Mouse (Mus musculus): ENCODE results near the gene Arl4d. TPM values are rescaled to one million over a fixed set of nuclear protein-coding genes. Genes with fewer than 3 reads are reported as not detected.
"Not testable (repeated sequence)": the region's sequence is repeated elsewhere in the genome, so short reads cannot be mapped to it uniquely, and the experiment has no call there.

The Arl4d gene
- polyA plus RNA-seq, 1 experiment from 2014 or later: 2.8 TPM

DNA sequence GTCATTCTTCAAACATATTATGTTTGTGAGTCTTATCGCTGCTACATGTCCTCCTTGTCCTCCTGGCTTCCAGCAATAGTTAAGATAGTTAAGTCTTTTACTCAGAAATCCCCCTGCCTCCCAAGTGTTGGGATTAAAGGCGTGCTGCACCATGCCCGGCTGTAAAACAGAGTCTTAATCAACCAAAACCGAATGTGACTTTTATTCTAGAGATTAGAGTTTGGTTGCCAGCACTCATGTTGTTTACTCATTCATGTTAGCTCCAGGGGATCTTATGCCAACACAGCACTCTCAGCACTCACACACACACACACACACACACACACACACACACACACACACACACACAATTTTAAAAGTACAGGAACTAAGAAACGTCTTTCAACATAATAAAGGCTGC, 22.4 kb upstream of the Arl4d start:
- 46% methylated on average over 5 of the region's 5 CpGs for whole genome bisulfite sequencing
- no peak for ATAC-seq (ENCODE audit: insufficient read depth)
- H3K9me3 ChIP-seq (ENCODE audit: low read depth, low read length): no peaks in the 10 kb centered on the region

GRCm38 (mm10) chr11:101644591-101644990, 20.8 kb upstream of the Arl4d start:
- Histone ChIP-seq H3K9me3 (ENCODE audit: low read depth, low read length) (no peaks in the 10 kb centered on the region), H3K4me3 (ENCODE audit: low read depth, low read length) (no peak overlapping the region), H3K27ac (ENCODE audit: low read depth) (no peak overlapping the region), H3K27me3 (ENCODE audit: insufficient read depth, low read length) (no peaks in the 10 kb centered on the region), H3K4me2 (no peak overlapping the region), H3K9ac (no peak overlapping the region), H3K4me1 (ENCODE audit: insufficient read depth) (no peaks in the 10 kb centered on the region), H3K36me3 (ENCODE audit: insufficient read depth) (no peaks in the 10 kb centered on the region)
- no peak for TF ChIP-seq CTCF (IDR thresholded peaks at IDR 0.05; ENCODE audit: low read depth)
- WGBS: 49% methylated on average over 3 of the region's 3 CpGs
- ATAC-seq (ENCODE audit: insufficient read depth): no peak
- DNase-seq: no peak

More for the DNA sequence above, 22.4 kb upstream of the Arl4d start:
- Histone ChIP-seq H3K36me3 (ENCODE audit: insufficient read depth) (no peaks in the 10 kb centered on the region), H3K27me3 (ENCODE audit: insufficient read depth, low read length) (no peaks in the 10 kb centered on the region), H3K4me3 (ENCODE audit: low read depth, low read length) (no peak overlapping the region), H3K9ac (no peak overlapping the region), H3K4me1 (ENCODE audit: insufficient read depth) (no peaks in the 10 kb centered on the region), H3K27ac (ENCODE audit: low read depth) (no peak overlapping the region), H3K4me2 (no peak overlapping the region)
- DNase-seq: no peak
- TF ChIP-seq CTCF (IDR thresholded peaks at IDR 0.05; ENCODE audit: low read depth): no peak

- not testable (repeated sequence) for H3K27me3 ChIP-seq (ENCODE audit: insufficient read depth, low read length); H3K9me3 ChIP-seq (ENCODE audit: low read depth, low read length); H3K9ac ChIP-seq; H3K4me2 ChIP-seq; ATAC-seq (ENCODE audit: insufficient read depth); H3K36me3 ChIP-seq (ENCODE audit: insufficient read depth); H3K4me3 ChIP-seq (ENCODE audit: low read depth, low read length); H3K27ac ChIP-seq (ENCODE audit: low read depth); DNase-seq; H3K4me1 ChIP-seq (ENCODE audit: insufficient read depth)
- 0% methylated on average over 4 of the region's 4 CpGs for WGBS
Measured at GRCm38 (mm10) chr11:101645043-101645410, 20.3 kb upstream of the Arl4d start.

DNA sequence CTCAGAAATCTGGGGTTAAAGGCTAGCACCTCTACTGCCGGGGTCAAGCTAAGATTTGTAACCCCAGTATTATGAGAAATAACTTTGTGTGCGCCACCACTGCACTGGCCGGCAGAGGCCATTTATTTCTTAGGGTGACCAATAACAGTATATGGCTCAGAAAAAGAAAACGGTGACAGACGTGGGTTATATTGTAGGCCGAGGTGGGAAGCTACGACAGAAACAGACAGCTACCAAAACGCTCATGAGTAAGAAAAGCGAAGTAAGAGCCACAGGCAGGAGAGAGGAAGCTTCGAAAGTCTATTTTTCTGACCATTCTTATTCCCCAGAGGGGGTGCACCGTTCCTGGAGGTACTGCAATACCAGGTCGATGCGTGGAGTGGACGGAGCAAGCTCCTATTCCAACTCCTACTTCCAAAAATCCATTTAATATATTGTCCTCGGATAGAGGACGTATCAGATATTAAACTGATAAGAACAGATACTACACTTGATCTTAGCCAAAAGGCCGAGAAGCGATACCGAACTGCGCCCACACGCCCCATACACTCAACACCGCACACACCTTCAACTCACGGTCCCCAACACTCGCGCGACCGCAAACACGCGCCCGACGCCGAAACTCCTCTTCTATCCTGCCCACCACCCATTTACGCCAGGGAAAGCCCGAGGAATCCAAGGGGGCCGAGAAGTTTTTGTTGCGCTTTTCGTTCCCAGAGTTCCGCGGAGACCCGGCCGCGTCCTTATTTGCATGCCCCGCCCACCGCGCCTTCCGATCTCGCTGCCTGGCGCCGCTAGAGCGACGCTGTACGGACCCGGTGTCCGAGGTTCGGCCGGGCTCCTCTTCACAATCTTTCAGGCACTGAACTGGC, 19.7 kb upstream of the Arl4d start:
- DNase-seq (peak; percentile 92), ATAC-seq (ENCODE audit: insufficient read depth) (peak; percentile 84)
- H3K27me3 ChIP-seq (ENCODE audit: insufficient read depth, low read length); H3K9me3 ChIP-seq (ENCODE audit: low read depth, low read length); H3K36me3 ChIP-seq (ENCODE audit: insufficient read depth); H3K4me1 ChIP-seq (ENCODE audit: insufficient read depth): not testable (repeated sequence)
- peak overlapping the region; percentile 42 for H3K9ac ChIP-seq
- WGBS: 1% methylated on average over 42 of the region's 56 CpGs
- peak overlapping the region; percentile 18; the same call in 1 of the 2 replicates for H3K4me3 ChIP-seq (ENCODE audit: low read depth, low read length)
- peak overlapping the region; percentile 90 for H3K27ac ChIP-seq (ENCODE audit: low read depth)
- H3K4me2 ChIP-seq: peak overlapping the region; percentile 54

DNA sequence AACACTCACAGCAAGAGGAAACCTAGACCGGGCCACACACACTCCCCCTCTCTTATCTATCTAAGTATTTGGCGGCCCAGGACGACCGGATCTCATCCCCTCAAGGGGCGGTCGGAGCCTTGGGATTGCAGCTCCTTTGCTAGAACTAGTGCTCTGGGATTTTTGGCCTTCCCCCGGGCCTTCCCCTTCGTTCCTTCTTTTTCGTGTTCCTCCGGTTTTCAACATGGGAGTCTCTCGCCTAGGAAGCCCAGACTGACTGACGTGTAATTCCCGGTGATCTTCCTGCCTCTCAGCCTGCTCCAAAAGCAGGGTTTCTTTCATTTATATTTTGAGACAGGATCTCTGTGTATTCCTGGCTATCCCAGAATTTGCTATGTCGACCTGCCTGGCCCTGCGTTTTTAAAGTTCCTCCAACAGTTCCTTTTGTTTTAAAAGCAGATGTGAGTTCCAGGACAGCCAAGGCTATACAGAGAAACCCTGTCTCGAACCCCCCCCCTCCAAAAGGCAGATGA, 19.0 kb upstream of the Arl4d start:
- not testable (repeated sequence) for H3K36me3 ChIP-seq (ENCODE audit: insufficient read depth); H3K4me1 ChIP-seq (ENCODE audit: insufficient read depth); DNase-seq; H3K9me3 ChIP-seq (ENCODE audit: low read depth, low read length); ATAC-seq (ENCODE audit: insufficient read depth); H3K27me3 ChIP-seq (ENCODE audit: insufficient read depth, low read length)
- 8% methylated on average over 16 of the region's 16 CpGs for WGBS
- Histone ChIP-seq H3K4me2 (peak overlapping the region; percentile 54), H3K9ac (peak overlapping the region; percentile 42), H3K4me3 (ENCODE audit: low read depth, low read length) (peak overlapping the region; percentile 18; the same call in 1 of the 2 replicates), H3K27ac (ENCODE audit: low read depth) (peak overlapping the region; percentile 90)

- H3K27me3 ChIP-seq (ENCODE audit: insufficient read depth, low read length); H3K4me1 ChIP-seq (ENCODE audit: insufficient read depth); H3K4me2 ChIP-seq; ATAC-seq (ENCODE audit: insufficient read depth); H3K36me3 ChIP-seq (ENCODE audit: insufficient read depth); H3K27ac ChIP-seq (ENCODE audit: low read depth); H3K9me3 ChIP-seq (ENCODE audit: low read depth, low read length); H3K9ac ChIP-seq; DNase-seq; H3K4me3 ChIP-seq (ENCODE audit: low read depth, low read length): not testable (repeated sequence)
- WGBS: 95% methylated on average over 10 of the region's 10 CpGs
Measured at GRCm38 (mm10) chr11:101647093-101647492, 18.2 kb upstream of the Arl4d start.

- no peak for TF ChIP-seq CTCF (IDR thresholded peaks at IDR 0.05; ENCODE audit: low read depth)
- Histone ChIP-seq H3K4me1 (ENCODE audit: insufficient read depth) (no peaks in the 10 kb centered on the region), H3K27ac (ENCODE audit: low read depth) (no peak overlapping the region), H3K36me3 (ENCODE audit: insufficient read depth) (no peaks in the 10 kb centered on the region), H3K9me3 (ENCODE audit: low read depth, low read length) (no peaks in the 10 kb centered on the region), H3K27me3 (ENCODE audit: insufficient read depth, low read length) (no peaks in the 10 kb centered on the region), H3K9ac (no peak overlapping the region), H3K4me2 (no peak overlapping the region), H3K4me3 (ENCODE audit: low read depth, low read length) (no peak overlapping the region)
- 86% methylated on average over 4 of the region's 4 CpGs for WGBS
- ATAC-seq (ENCODE audit: insufficient read depth) (no peak), DNase-seq (no peak)
Measured at GRCm38 (mm10) chr11:101656356-101656755, 9.0 kb upstream of the Arl4d start.
